17 mouse cellular contexts compared by ENCODE assay signal in genomic region chr6:18652006-18652601, GRCm38 (mm10).
DNase-seq lines count a peak whose midpoint lies in the region; ATAC-seq and TF ChIP-seq lines count a peak whose summit lies in the region.
"Had no signal": no experiment of that assay in that cellular context is flagged by ENCODE, and none has a peak within 500 bp of the region (broad histone marks: within the 10 kb centered on the region; RNA-seq: fewer than 3 reads in every experiment).

No protein-coding gene starts in this region.

- no peak overlapping the region for H3K9ac ChIP-seq in heart, embryonic 12.5 days
- H3K9ac ChIP-seq: hindbrain, embryonic 14.5 days; limb, embryonic 13.5 days; liver, embryonic 15.5 days had no signal

- no peaks in the 10 kb centered on the region for H3K9me3 ChIP-seq in heart, embryonic 12.5 days (replicated peaks)
- H3K9me3 ChIP-seq: G1E; limb, embryonic 13.5 days; liver, embryonic 15.5 days had no signal

- ATAC-seq in heart, embryonic 12.5 days (ENCODE audit: insufficient number of reproducible peaks, low FRiP score): peak; percentile 45; the same call in 1 of the 2 replicates
- ATAC-seq: intestine, postnatal 0 days had no signal

- no peak overlapping the region for H3K4me2 ChIP-seq in heart, embryonic 12.5 days
- H3K4me2 ChIP-seq: hindbrain, embryonic 14.5 days; limb, embryonic 13.5 days; liver, embryonic 15.5 days had no signal

- WGBS in heart, embryonic 12.5 days: 42% methylated on average over 12 of the region's 12 CpGs

- no peak overlapping the region for H3K4me3 ChIP-seq in heart, embryonic 12.5 days
- H3K4me3 ChIP-seq in left cerebral cortex, adult 2 months: no peak overlapping the region
- H3K4me3 ChIP-seq: gastrocnemius, adult 2 months; limb, embryonic 13.5 days; liver, embryonic 15.5 days had no signal

- H3K27ac ChIP-seq in heart, embryonic 12.5 days (ENCODE audit: poor library complexity, severe bottlenecking): no peak overlapping the region
- H3K27ac ChIP-seq in left cerebral cortex, adult 2 months: peak overlapping the region; percentile 75
- H3K27ac ChIP-seq: gastrocnemius, adult 2 months; hindbrain, embryonic 14.5 days; kidney, postnatal 0 days; limb, embryonic 13.5 days; liver, embryonic 15.5 days had no signal

- no peak for DNase-seq in heart, adult 18-20 months
- DNase-seq in right cerebral cortex, adult 18-20 months: peak; percentile 63
- no peak for DNase-seq in right cerebral cortex, postnatal 14 days
- peak in 1 of 2 experiments; percentile 38 for DNase-seq in left cerebral cortex, adult 2 months (ENCODE audit: extremely low spot score in 1 of 2, low spot score in 2 of 2)
- no peak for DNase-seq in embryo, embryonic 11 days
- no peak for DNase-seq in kidney, postnatal 4 days
- DNase-seq: adrenal gland, adult 2 months; cerebellum, adult 8-10 months; gastrocnemius, adult 2 months; thymus, adult 18-20 months had no signal

- no peaks in the 10 kb centered on the region for H3K36me3 ChIP-seq in heart, embryonic 12.5 days
- H3K36me3 ChIP-seq: G1E; limb, embryonic 13.5 days; liver, embryonic 15.5 days had no signal

- TF ChIP-seq CTCF in left cerebral cortex, adult 2 months (IDR thresholded peaks at IDR 0.05): no peak

- peaks cover 9% of the 10 kb centered on the region; the same call in 1 of the 2 replicates for H3K4me1 ChIP-seq in heart, embryonic 12.5 days (replicated peaks)
- H3K4me1 ChIP-seq: limb, embryonic 13.5 days; liver, embryonic 15.5 days had no signal

- intact Hi-C loops in left cerebral cortex, adult 2 months (cut with DNase I): loop anchor here (10.0 kb wide), 1 partner anchor 163 kb away; no protein-coding TSS in a partner anchor

- no peaks in the 10 kb centered on the region for H3K27me3 ChIP-seq in heart, embryonic 12.5 days (replicated peaks)
- H3K27me3 ChIP-seq: limb, embryonic 13.5 days; liver, embryonic 15.5 days had no signal
